Mouse (Mus musculus): ENCODE results near the gene Ifi27. TPM values are rescaled to one million over a fixed set of nuclear protein-coding genes. Genes with fewer than 3 reads are reported as not detected.
A peak's percentile ranks its signal among the peaks of the same experiment; 100 is the strongest.
"Not testable (repeated sequence)": the region's sequence is repeated elsewhere in the genome, so short reads cannot be mapped to it uniquely, and the experiment has no call there.

Ifi27 gene
- total RNA-seq (2021), result 10 to 100 TPM; 41.7 to 46.5 TPM
- long read RNA-seq, transcript Ifi27-201 (6 exons, 889 nt), result minor isoform, 6 of 37 reads
- long read RNA-seq, transcript Ifi27-205 (7 exons, 977 nt), result major isoform, 24 of 37 reads
- long read RNA-seq, partial matches to known transcripts, result 2 of 37 reads
- long read RNA-seq, other reads (novel, unspliced or antisense), result 5 of 37 reads

DNA sequence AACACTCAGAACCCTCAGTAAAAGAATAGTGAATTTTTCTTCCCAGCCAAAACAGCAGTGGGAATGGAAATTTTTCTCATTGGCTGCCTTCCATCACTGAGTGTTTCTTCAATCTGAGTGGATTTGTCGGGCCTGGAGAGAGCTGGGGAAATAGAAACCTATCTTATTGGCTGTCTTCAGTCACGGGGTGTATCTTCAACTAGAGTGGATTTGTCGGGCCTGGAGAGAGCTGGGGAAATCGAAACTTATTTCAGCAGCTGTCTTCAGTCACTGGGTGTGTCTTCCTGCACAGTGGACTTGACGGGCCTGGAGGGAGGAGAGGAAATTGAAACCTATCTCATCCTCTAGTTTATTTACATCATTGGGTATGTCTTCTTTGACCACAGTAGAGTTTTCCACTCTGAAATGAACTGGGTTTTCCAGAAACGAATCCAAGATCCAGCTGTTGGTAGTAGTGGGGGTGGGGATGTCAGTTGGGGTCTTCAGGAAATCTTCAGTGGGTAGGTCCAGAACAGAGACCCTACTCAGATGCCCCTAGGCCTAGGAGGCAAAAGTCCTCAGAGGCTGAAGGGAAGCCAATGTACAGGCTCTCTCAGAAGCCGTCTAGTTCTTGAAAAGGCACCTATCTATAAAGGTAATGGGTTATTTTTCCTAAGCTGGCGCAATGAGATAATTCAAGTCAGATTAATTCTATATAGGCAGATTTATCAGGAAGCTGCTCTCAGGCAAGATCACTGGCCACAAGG is at the start of gene Ifi27:
Gene Ifi27 (plus strand): TSS at position 226 of the 746 bp plus-strand sequence.
- no peak for DNase-seq (ENCODE audit: low spot score in 2 of 2)

DNA sequence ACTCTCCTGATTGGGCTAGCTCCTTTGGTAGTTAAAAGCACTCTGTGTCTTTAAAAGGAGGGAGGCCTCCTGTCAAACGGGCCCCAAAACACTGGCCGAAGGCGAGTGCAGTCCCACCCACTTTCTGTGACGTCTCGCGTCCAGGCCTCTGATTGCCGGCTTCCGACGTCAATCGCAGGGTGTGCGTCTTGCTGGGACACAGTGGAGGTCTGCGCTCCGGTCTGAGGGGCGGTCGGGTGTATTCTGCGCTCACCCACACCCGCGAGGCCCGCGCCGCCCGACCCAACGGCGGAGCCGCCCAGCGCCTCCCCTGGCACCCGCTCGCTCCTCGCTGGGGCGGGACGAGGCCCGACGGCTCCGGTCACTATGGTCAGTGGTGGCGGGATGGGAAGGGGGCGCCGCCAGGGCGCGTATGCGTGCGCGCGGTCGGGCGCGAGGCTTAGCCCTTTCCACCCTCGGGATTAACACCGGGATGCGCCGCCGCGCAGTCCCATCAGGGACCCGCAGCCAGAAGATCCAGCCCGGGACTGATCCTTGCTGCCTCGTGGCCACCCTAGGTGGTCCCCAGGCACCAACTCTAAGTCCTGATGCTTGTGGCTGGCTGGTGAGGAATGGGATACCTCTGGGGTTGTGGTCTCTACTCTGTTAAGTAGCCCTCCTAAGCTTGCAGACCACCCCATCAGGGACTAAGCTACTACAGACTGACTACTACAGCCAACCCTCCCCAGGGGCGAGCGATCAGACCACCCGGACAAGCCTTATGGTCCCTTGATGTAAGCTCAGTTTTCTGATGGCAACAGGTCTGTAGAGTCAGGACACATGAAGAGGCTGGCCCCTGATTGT is 45.3 kb upstream of the Ifi27 start, which contains the start of gene Otub2:
Gene Otub2 (plus strand): TSS at position 178 of the 843 bp plus-strand sequence.
- peak; percentile 98 for DNase-seq (ENCODE audit: low spot score in 2 of 2)

- DNase-seq (ENCODE audit: low spot score in 2 of 2), result no peak
Measured at GRCm38 (mm10) chr12:103389348-103389727, 44.7 kb upstream of the Ifi27 start.

- DNase-seq (ENCODE audit: low spot score in 2 of 2), result peak in 1 of 2 experiments; percentile 44
Measured at GRCm38 (mm10) chr12:103389982-103390381, 44.0 kb upstream of the Ifi27 start.

DNA sequence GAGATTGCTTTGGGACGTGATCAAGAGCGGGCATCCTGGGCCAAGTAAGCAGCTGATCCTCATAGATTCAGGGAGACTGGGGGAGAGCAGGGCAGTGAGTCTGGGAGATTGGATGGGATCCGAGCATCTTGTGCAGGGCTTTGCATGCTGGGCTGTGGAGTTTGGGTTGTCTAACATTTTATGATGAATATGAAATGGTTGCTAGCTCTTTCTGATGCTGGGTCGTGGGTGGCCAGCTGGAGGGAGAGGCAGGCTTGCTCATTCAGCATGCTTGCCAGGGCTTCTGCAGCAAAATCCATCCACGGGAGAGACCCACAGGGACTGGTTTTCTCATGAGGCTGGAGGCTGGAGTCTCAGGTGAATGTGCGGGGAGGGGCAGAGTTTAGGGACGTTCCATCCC is 42.9 kb upstream of the Ifi27 start:
- DNase-seq (ENCODE audit: low spot score in 2 of 2), result no peak

DNA sequence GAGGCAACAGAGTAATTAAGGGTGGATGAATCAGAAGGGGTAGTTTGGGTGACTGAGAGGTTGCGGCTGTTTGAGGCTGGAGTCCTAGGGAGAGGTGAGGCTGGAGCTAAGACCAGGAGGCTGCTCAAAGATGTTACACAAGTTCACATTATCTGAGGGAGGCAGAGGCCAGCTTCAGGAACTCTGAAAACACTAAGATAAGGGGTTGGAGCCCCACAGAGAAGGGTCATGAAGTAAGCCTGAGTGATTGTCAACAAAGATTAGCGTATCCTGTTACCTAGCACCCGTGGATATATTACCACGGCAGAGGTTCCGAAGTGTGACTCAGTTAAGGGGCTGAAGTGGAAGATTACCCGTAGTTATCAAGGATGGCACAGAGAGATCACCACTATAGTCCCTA is 40.5 kb upstream of the Ifi27 start:
- DNase-seq (ENCODE audit: low spot score in 2 of 2), result no peak

DNA sequence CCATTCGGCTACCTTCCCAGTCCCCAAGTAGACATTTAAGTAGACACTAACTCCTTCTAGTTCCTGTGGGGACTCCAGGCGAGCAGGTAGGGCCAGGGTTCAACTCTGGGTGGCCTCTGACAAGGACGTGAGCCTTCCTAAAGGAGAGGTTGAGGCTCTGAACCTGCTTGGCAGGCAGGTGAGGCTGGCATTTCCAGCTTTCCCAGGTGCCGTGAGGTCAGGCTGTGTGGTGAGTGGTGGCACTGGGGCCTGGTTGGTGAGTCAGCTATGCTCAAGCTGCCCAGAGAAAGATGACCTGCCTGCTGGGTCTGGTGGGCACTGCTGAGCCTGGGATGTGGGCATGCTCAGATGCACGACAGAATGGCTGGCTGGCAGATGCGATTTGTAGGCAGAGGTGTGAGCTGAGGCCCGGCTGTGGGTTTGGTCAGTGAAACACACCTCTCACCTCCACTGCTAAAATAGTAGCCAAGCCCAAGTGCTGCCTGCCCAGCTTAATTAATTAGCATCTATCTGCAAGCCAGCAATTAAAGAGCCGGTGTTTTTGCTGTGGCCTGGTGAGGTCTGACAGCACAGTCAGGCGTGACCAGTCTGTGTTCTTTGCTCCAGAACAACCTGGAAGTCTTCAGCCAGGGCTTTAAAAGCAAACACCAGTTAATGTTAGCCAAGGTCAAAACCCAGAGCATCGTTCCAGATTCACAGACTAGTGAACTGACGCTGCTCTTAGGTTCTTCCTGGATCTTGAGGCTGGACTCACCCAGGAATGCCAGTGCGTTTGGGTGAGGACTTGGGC is 38.3 kb upstream of the Ifi27 start:
- no peak for DNase-seq (ENCODE audit: low spot score in 2 of 2)

- no peak for DNase-seq (ENCODE audit: low spot score in 2 of 2)
Measured at GRCm38 (mm10) chr12:103396751-103397150, 37.3 kb upstream of the Ifi27 start.

GRCm38 (mm10) chr12:103404131-103404530 is 29.9 kb upstream of the Ifi27 start:
- no peak for DNase-seq (ENCODE audit: low spot score in 2 of 2)

DNA sequence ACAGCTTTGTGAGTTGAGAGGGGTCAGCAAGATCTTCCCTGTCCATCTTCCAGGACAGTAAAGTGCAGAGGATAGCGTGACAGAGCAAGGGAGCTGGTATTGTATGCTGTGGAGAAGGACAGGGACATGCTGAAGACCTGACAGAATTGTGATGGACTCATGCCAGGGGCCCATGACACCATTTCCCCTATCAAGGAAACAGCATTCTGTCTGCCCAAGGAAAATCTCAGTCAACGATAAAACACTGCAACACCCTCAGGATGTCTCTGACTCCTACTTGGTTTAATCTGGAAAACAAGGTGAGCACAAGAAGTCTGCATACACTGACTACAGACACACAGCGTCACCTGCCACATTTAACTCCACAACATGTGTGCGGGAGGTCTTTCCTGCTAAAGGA is 26.3 kb upstream of the Ifi27 start, which contains the start of gene 9330161L09Rik:
Gene 9330161L09Rik (minus strand): TSS at position 101 of the 400 bp plus-strand sequence.
- DNase-seq (ENCODE audit: low spot score in 2 of 2), result no peak

DNA sequence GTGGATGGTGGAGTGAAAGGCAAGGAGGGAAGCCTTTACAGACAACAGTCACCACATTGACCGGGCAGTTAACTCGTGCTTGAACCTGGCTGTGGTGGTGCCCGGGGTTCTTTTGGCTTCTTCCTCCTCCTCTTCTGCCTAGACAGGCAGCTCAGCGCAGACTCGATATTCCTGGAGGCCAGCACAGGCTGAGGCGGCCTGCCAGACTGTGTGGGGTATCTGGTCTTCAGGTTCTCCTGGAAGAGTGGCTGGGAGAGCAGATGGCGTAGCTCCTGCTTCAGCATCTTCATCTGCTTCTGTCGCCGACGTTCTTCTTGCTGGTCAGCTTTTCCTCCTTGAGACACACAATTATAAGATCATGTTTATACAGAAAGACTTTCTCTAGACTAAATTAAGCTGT is 25.9 kb upstream of the Ifi27 start:
- DNase-seq (ENCODE audit: low spot score in 2 of 2), result peak in 1 of 2 experiments; percentile 22

DNA sequence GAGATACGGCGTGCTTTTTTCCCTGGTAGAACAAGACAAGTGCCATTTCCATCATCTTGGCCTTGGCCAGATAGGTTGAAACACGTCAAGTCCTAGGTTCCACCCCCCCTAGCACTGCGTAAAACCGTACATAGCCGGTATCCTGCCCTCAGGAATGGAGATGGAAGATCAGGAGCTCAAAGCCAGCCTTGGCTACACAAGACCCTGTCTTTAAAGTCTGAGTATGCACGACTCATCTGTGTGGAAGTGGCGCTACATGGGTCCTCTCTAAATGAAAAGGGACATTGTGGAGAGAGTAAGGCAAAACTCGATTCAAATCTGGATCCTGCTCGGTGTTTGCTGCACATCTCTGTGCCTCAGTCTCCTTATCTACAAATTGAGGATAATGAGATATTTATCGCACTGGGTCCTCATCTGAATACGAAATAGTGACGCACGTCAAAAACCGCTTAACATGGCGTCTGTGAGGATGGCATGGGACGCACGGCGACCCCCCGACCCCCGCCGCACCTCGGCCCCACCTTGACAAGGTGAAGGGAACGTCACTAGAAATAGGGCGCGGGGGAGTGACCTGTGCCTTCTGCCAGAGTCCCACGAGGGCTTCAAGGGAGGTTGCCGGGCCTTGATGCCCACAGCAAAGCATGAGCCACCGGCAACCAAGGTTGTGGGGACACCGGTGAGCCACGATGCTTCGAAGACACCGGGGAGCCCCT is 8.8 kb upstream of the Ifi27 start:
- DNase-seq (ENCODE audit: low spot score in 2 of 2), result no peak

DNA sequence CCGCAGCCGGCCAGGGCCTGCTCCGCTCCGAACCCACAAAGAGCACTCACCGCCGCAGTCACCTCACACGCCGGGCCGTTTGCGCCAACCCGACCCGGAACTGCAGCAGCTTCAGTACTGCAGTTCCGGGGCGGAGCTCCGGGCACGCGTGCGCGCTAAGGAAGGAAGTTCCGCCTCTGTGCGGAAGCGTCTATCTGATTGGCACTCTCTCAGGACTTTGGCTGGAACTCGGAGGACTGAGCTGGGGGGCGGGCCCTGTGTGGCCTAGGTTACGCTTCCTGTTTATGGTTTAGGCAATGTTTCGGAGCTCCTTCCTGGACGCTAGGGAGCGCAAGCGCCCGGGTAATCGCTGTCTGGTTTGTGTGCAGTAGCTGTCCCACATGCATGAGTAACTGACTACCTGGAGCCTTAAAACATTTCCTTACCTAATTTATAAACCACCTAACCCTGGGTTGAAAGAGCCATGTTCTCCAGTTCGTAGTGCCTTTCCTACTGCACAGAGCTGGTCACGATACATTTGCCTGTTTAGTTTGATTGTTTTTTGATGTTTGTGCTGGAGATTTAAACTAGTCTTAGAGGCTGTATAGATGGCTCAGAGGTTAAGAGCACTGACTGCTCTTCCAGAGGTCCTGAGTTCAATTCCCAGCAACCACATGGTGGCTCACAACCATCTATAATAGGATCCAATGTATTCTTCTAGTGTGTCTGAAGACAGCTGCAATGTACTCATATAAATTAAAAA is 8.1 kb upstream of the Ifi27 start, which contains the start of gene Ddx24:
Gene Ddx24 (minus strand): TSS at position 102 of the 742 bp plus-strand sequence.
- peak; percentile 96 to 97 for DNase-seq (ENCODE audit: low spot score in 2 of 2)

- no peak for DNase-seq (ENCODE audit: low spot score in 2 of 2)
Measured at GRCm38 (mm10) chr12:103426710-103427109, 7.3 kb upstream of the Ifi27 start.

DNA sequence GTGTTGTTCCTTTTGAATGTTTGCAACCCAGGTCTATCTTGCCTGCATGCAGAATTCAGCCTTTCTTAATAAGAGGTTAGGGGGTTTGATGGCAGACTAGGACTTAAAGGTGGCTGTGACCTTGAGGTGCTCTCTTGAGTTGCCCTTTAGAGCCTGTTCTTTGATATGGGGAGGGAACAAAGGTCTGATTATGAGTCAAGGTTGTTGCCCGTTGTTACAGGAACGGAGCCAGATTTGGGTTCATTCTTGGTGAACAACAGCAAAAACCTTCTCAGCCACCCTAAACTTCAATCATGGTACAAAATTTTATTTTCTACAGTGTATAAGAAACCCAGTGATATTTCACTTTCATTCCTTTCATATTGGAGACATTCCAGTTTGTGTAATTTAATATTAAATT is 581 bp upstream of the Ifi27 start:
- DNase-seq (ENCODE audit: low spot score in 2 of 2), result no peak

- no peak for DNase-seq (ENCODE audit: low spot score in 2 of 2)
Measured at GRCm38 (mm10) chr12:103434861-103435260, 850 bp downstream of the Ifi27 start.

GRCm38 (mm10) chr12:103437601-103438000 is 3.6 kb downstream of the Ifi27 start:
- DNase-seq (ENCODE audit: low spot score in 2 of 2), result no peak

DNA sequence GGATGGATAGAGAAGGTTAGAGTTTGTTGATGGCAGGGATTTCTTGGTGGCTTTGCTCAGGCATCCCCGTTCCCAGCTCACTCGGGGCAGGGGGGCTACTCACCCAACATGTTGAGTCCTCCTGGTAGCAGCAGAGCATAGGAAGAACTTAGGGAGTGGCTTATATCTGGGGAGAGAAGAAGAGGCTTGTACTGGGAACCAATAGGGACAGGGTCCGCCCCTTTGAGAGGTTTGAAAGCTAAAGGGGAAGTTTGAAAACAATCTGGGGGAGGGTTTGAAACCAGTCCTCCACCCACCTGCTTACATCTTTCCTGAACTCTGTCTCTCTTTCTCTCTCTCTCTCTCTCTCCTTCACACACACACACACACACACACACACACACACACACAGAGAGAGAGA is 9.5 kb downstream of the Ifi27 start, which contains the start of gene Ifi27l2a:
Gene Ifi27l2a (minus strand): TSS at position 157 of the 400 bp plus-strand sequence.
- no peak for DNase-seq (ENCODE audit: low spot score in 2 of 2)

DNA sequence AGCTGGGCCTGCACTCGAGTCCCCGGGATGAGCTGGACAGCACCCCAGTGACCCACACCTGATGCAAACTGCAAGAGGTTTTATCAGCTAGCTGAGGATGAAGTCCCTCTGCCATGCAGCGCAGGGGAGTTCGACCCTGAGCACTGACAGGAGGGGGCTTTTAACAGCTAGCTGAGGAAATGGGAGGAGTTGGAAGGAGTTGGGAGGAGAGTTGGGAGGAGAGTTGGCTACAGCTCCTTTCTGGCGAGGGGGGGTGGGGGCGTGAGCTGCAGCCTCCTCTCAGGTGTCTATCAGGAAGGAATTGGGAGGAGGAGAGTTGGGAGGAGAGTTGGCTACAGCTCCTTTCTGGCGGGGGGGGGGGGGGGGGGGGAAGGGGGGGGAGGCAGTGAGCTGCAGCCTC is 10.2 kb downstream of the Ifi27 start:
- not testable (repeated sequence) for DNase-seq (ENCODE audit: low spot score in 2 of 2)
